Mouse (Mus musculus): ENCODE measurements around the gene Slc37a4. TPM values are rescaled to one million over a fixed set of nuclear protein-coding genes. Genes with fewer than 3 reads are reported as not detected.
"Not testable (repeated sequence)": the region's sequence is repeated elsewhere in the genome, so short reads cannot be mapped to it uniquely, and the experiment has no call there.

Gene Slc37a4
- polyA plus RNA-seq, 1 experiment from 2014 or later: 37.8 TPM

- peaks cover 5% of the 10 kb centered on the region; the same call in 1 of the 2 replicates for H3K4me1 ChIP-seq (ENCODE audit: control insufficient read depth, insufficient read depth, low read length)
- peak overlapping the region; percentile 48; the same call in 1 of the 2 replicates for H3K27ac ChIP-seq (ENCODE audit: low read depth, low read length)
- H3K9me3 ChIP-seq (ENCODE audit: control insufficient read depth, low read length): no peaks in the 10 kb centered on the region
- H3K27me3 ChIP-seq (ENCODE audit: control insufficient read depth, insufficient read depth, low read length): no peaks in the 10 kb centered on the region
- peak; percentile 94 for ATAC-seq (ENCODE audit: low FRiP score, low TSS enrichment)
- H3K36me3 ChIP-seq (ENCODE audit: control insufficient read depth, insufficient read depth, low read length): peaks cover 16% of the 10 kb centered on the region
- 1% methylated on average over 38 of the region's 38 CpGs for WGBS
- peak overlapping the region; percentile 79 for H3K9ac ChIP-seq (ENCODE audit: low read depth, low read length)
- peak overlapping the region; percentile 86 for H3K4me2 ChIP-seq (replicated peaks; ENCODE audit: low read depth, low read length)
- H3K4me3 ChIP-seq (ENCODE audit: low read length): peak overlapping the region; percentile 85
Measured at GRCm38 (mm10) chr9:44417892-44418363, 21.3 kb downstream of the Slc37a4 start.

- peak within 1 kb of the TSS; percentile 79 for H3K9ac ChIP-seq (ENCODE audit: low read depth, low read length)
- no peak for ATAC-seq (ENCODE audit: low FRiP score, low TSS enrichment)
- peaks cover 5% of the 10 kb centered on the region; the same call in 1 of the 2 replicates for H3K4me1 ChIP-seq (ENCODE audit: control insufficient read depth, insufficient read depth, low read length)
- 79% methylated on average over 14 of the region's 14 CpGs for WGBS
- no peaks in the 10 kb centered on the region for H3K9me3 ChIP-seq (ENCODE audit: control insufficient read depth, low read length)
- peak within 1 kb of the TSS; percentile 48; the same call in 1 of the 2 replicates for H3K27ac ChIP-seq (ENCODE audit: low read depth, low read length)
- H3K4me3 ChIP-seq (ENCODE audit: low read length): peak within 1 kb of the TSS; percentile 85
- H3K27me3 ChIP-seq (ENCODE audit: control insufficient read depth, insufficient read depth, low read length): no peaks in the 10 kb centered on the region
- H3K4me2 ChIP-seq (replicated peaks; ENCODE audit: low read depth, low read length): peak within 1 kb of the TSS; percentile 86
- peaks cover 11% of the 10 kb centered on the region for H3K36me3 ChIP-seq (ENCODE audit: control insufficient read depth, insufficient read depth, low read length)
Measured at GRCm38 (mm10) chr9:44418519-44419385, 22.1 kb downstream of the Slc37a4 start, which contains the start of gene Ccdc84. Gene Ccdc84 (minus strand): TSS chr9:44418569.

GRCm38 (mm10) chr9:44419730-44420129 is 23.1 kb downstream of the Slc37a4 start:
- not testable (repeated sequence) for H3K27me3 ChIP-seq (ENCODE audit: control insufficient read depth, insufficient read depth, low read length); H3K27ac ChIP-seq (ENCODE audit: low read depth, low read length); H3K4me1 ChIP-seq (ENCODE audit: control insufficient read depth, insufficient read depth, low read length); H3K9ac ChIP-seq (ENCODE audit: low read depth, low read length); H3K4me2 ChIP-seq (replicated peaks; ENCODE audit: low read depth, low read length); H3K9me3 ChIP-seq (ENCODE audit: control insufficient read depth, low read length); ATAC-seq (ENCODE audit: low FRiP score, low TSS enrichment); H3K4me3 ChIP-seq (ENCODE audit: low read length); H3K36me3 ChIP-seq (ENCODE audit: control insufficient read depth, insufficient read depth, low read length)
- 96% methylated on average over 9 of the region's 9 CpGs for WGBS

- no peaks in the 10 kb centered on the region for H3K27me3 ChIP-seq (ENCODE audit: control insufficient read depth, insufficient read depth, low read length)
- H3K36me3 ChIP-seq (ENCODE audit: control insufficient read depth, insufficient read depth, low read length): no peaks in the 10 kb centered on the region; the same call in 1 of the 2 replicates
- no peak overlapping the region for H3K27ac ChIP-seq (ENCODE audit: low read depth, low read length)
- H3K4me3 ChIP-seq (ENCODE audit: low read length): no peak overlapping the region
- peaks cover 5% of the 10 kb centered on the region; the same call in 1 of the 2 replicates for H3K4me1 ChIP-seq (ENCODE audit: control insufficient read depth, insufficient read depth, low read length)
- WGBS: 73% methylated on average over 5 of the region's 5 CpGs
- H3K4me2 ChIP-seq (replicated peaks; ENCODE audit: low read depth, low read length): no peak overlapping the region
- ATAC-seq (ENCODE audit: low FRiP score, low TSS enrichment): no peak
- H3K9me3 ChIP-seq (ENCODE audit: control insufficient read depth, low read length): no peaks in the 10 kb centered on the region
- no peak overlapping the region for H3K9ac ChIP-seq (ENCODE audit: low read depth, low read length)
Measured at GRCm38 (mm10) chr9:44420280-44420898, 23.7 kb downstream of the Slc37a4 start.

- no peak for ATAC-seq (ENCODE audit: low FRiP score, low TSS enrichment)
- Histone ChIP-seq H3K27me3 (ENCODE audit: control insufficient read depth, insufficient read depth, low read length) (no peaks in the 10 kb centered on the region), H3K4me3 (ENCODE audit: low read length) (no peak overlapping the region), H3K36me3 (ENCODE audit: control insufficient read depth, insufficient read depth, low read length) (no peaks in the 10 kb centered on the region), H3K27ac (ENCODE audit: low read depth, low read length) (no peak overlapping the region), H3K9ac (ENCODE audit: low read depth, low read length) (no peak overlapping the region), H3K9me3 (ENCODE audit: control insufficient read depth, low read length) (no peaks in the 10 kb centered on the region), H3K4me2 (replicated peaks; ENCODE audit: low read depth, low read length) (no peak overlapping the region), H3K4me1 (ENCODE audit: control insufficient read depth, insufficient read depth, low read length) (no peaks in the 10 kb centered on the region)
- WGBS: 87% methylated on average over 4 of the region's 4 CpGs
Measured at GRCm38 (mm10) chr9:44423576-44423975, 26.9 kb downstream of the Slc37a4 start.

GRCm38 (mm10) chr9:44432577-44433185 is 36.0 kb downstream of the Slc37a4 start:
- ATAC-seq (ENCODE audit: low FRiP score, low TSS enrichment): no peak
- Histone ChIP-seq H3K4me2 (replicated peaks; ENCODE audit: low read depth, low read length) (no peak overlapping the region), H3K9ac (ENCODE audit: low read depth, low read length) (no peak overlapping the region), H3K9me3 (ENCODE audit: control insufficient read depth, low read length) (no peaks in the 10 kb centered on the region), H3K4me3 (ENCODE audit: low read length) (no peak overlapping the region), H3K4me1 (ENCODE audit: control insufficient read depth, insufficient read depth, low read length) (no peaks in the 10 kb centered on the region), H3K27ac (ENCODE audit: low read depth, low read length) (no peak overlapping the region), H3K36me3 (ENCODE audit: control insufficient read depth, insufficient read depth, low read length) (no peaks in the 10 kb centered on the region), H3K27me3 (ENCODE audit: control insufficient read depth, insufficient read depth, low read length) (no peaks in the 10 kb centered on the region)
- 37% methylated on average over 5 of the region's 5 CpGs for WGBS

- 85% methylated on average over 6 of the region's 6 CpGs for WGBS
- no peak for ATAC-seq (ENCODE audit: low FRiP score, low TSS enrichment)
Measured at GRCm38 (mm10) chr9:44435747-44436146, 39.1 kb downstream of the Slc37a4 start.

GRCm38 (mm10) chr9:44440961-44441360 is 44.3 kb downstream of the Slc37a4 start, which contains the start of gene Foxr1:
Gene Foxr1 (minus strand): TSS chr9:44441136.
- no peak for ATAC-seq (ENCODE audit: low FRiP score, low TSS enrichment)
- no peaks in the 10 kb centered on the region for H3K27me3 ChIP-seq (ENCODE audit: control insufficient read depth, insufficient read depth, low read length)

More at GRCm38 (mm10) chr9:44435747-44436146, 39.1 kb downstream of the Slc37a4 start:
- Histone ChIP-seq H3K27me3 (ENCODE audit: control insufficient read depth, insufficient read depth, low read length) (no peaks in the 10 kb centered on the region), H3K9ac (ENCODE audit: low read depth, low read length) (no peak overlapping the region), H3K36me3 (ENCODE audit: control insufficient read depth, insufficient read depth, low read length) (no peaks in the 10 kb centered on the region), H3K9me3 (ENCODE audit: control insufficient read depth, low read length) (no peaks in the 10 kb centered on the region), H3K27ac (ENCODE audit: low read depth, low read length) (no peak overlapping the region), H3K4me1 (ENCODE audit: control insufficient read depth, insufficient read depth, low read length) (no peaks in the 10 kb centered on the region), H3K4me2 (replicated peaks; ENCODE audit: low read depth, low read length) (no peak overlapping the region), H3K4me3 (ENCODE audit: low read length) (no peak overlapping the region)

More at GRCm38 (mm10) chr9:44440961-44441360, 44.3 kb downstream of the Slc37a4 start, which contains the start of gene Foxr1:
- Histone ChIP-seq H3K4me1 (ENCODE audit: control insufficient read depth, insufficient read depth, low read length) (no peaks in the 10 kb centered on the region), H3K4me2 (replicated peaks; ENCODE audit: low read depth, low read length) (no peak within 1 kb of the TSS), H3K27ac (ENCODE audit: low read depth, low read length) (no peak within 1 kb of the TSS), H3K4me3 (ENCODE audit: low read length) (no peak within 1 kb of the TSS), H3K9me3 (ENCODE audit: control insufficient read depth, low read length) (no peaks in the 10 kb centered on the region), H3K9ac (ENCODE audit: low read depth, low read length) (no peak within 1 kb of the TSS), H3K36me3 (ENCODE audit: control insufficient read depth, insufficient read depth, low read length) (no peaks in the 10 kb centered on the region)
- 85% methylated on average over 19 of the region's 19 CpGs for WGBS
